In the genomic region with DNA sequence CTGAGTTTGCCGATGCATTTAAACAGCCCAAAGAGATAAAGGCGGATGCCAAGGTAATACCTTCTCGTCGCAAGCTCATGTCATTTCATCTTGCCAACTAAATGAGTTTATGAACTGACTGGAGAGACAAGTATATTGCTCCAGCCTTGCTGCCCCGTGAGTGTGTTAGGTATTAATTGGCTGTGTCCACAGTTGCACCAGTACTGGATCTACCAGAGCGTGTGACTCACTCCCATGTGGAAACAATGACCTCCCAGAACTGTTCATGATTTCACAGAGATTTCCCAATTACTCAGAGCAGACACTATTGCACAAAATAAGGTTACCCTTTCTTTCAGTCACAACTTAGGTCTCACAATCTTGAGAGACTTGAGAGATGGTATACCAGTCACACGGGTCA, we compare ENCODE assay signal across 13 mouse cellular contexts.
A peak's percentile ranks its signal among the peaks of the same experiment; 100 is the strongest.
DNase-seq lines count a peak whose midpoint lies in the region; ATAC-seq lines count a peak whose summit lies in the region.
"Had no signal": no experiment of that assay in that cellular context is flagged by ENCODE, and none has a peak within 500 bp of the region (broad histone marks: within the 10 kb centered on the region; RNA-seq: fewer than 3 reads in every experiment).

No protein-coding gene starts in this region.

- peak; percentile 22 for DNase-seq in urinary bladder, postnatal 14 days (ENCODE audit: low spot score)
- no peak for DNase-seq in urinary bladder, postnatal 10 days (ENCODE audit: low spot score)
- DNase-seq in adrenal gland, postnatal 25 days, result peak; percentile 16
- DNase-seq in limb, embryonic 10.5 days (ENCODE audit: low spot score), result no peak
- DNase-seq in midbrain, embryonic 11.5 days (ENCODE audit: low spot score, missing footprints), result no peak
- no peak for DNase-seq in cerebellum, postnatal 14 days
- DNase-seq in frontal cortex, postnatal 25 days (ENCODE audit: low spot score in 2 of 2), result no peak
- DNase-seq: gastrocnemius, postnatal 14 days had no signal

- no peaks in the 10 kb centered on the region for H3K9me3 ChIP-seq in limb, embryonic 10.5 days (replicated peaks)
- no peaks in the 10 kb centered on the region for H3K9me3 ChIP-seq in stomach, embryonic 15.5 days
- no peaks in the 10 kb centered on the region for H3K9me3 ChIP-seq in midbrain, embryonic 11.5 days (ENCODE audit: control insufficient read depth, low read length)
- H3K9me3 ChIP-seq: forebrain, embryonic 13.5 days; limb, embryonic 15.5 days; midbrain, embryonic 13.5 days had no signal

- no peaks in the 10 kb centered on the region for H3K27me3 ChIP-seq in limb, embryonic 10.5 days (ENCODE audit: low read depth, poor library complexity, severe bottlenecking)
- H3K27me3 ChIP-seq in stomach, embryonic 15.5 days (replicated peaks), result no peaks in the 10 kb centered on the region
- H3K27me3 ChIP-seq in midbrain, embryonic 11.5 days (ENCODE audit: control insufficient read depth, insufficient read depth, low read length), result no peaks in the 10 kb centered on the region
- H3K27me3 ChIP-seq: forebrain, embryonic 13.5 days; limb, embryonic 15.5 days had no signal

- peak overlapping the region; percentile 16; the same call in 1 of the 2 replicates for H3K27ac ChIP-seq in limb, embryonic 10.5 days
- H3K27ac ChIP-seq in stomach, embryonic 15.5 days, result no peak overlapping the region
- no peak overlapping the region for H3K27ac ChIP-seq in midbrain, embryonic 11.5 days (ENCODE audit: low read depth, low read length)
- H3K27ac ChIP-seq: forebrain, embryonic 13.5 days; hindbrain, postnatal 0 days; limb, embryonic 15.5 days; midbrain, embryonic 13.5 days had no signal

- H3K4me3 ChIP-seq in limb, embryonic 10.5 days, result no peak overlapping the region
- no peak overlapping the region for H3K4me3 ChIP-seq in stomach, embryonic 15.5 days (replicated peaks)
- H3K4me3 ChIP-seq in midbrain, embryonic 11.5 days (ENCODE audit: low read depth, low read length), result no peak overlapping the region
- H3K4me3 ChIP-seq: forebrain, embryonic 13.5 days; limb, embryonic 15.5 days; midbrain, embryonic 13.5 days had no signal

- ATAC-seq in stomach, embryonic 15.5 days (ENCODE audit: insufficient read depth, low FRiP score, low read depth), result 0 out of 2 replicates have a peak, but pooled peaks have one; percentile 33
- ATAC-seq in midbrain, embryonic 11.5 days (ENCODE audit: low FRiP score), result no peak
- ATAC-seq: forebrain, embryonic 13.5 days; hindbrain, postnatal 0 days; midbrain, embryonic 13.5 days had no signal

- 83% methylated on average over 7 of the region's 7 CpGs for WGBS in limb, embryonic 10.5 days
- WGBS in stomach, embryonic 15.5 days, result 74% methylated on average over 7 of the region's 7 CpGs
- WGBS in midbrain, embryonic 11.5 days, result 90% methylated on average over 7 of the region's 7 CpGs

- no peak overlapping the region for H3K9ac ChIP-seq in stomach, embryonic 15.5 days
- H3K9ac ChIP-seq in midbrain, embryonic 11.5 days (ENCODE audit: low read length), result no peak overlapping the region
- H3K9ac ChIP-seq: forebrain, embryonic 13.5 days; limb, embryonic 15.5 days; midbrain, embryonic 13.5 days had no signal

- H3K4me1 ChIP-seq in limb, embryonic 10.5 days, result peaks cover 21% of the 10 kb centered on the region
- H3K4me1 ChIP-seq in stomach, embryonic 15.5 days, result 0 out of 2 replicates have a peak, but pooled peaks cover 6% of the 10 kb centered on the region
- no peaks in the 10 kb centered on the region; the same call in 1 of the 2 replicates for H3K4me1 ChIP-seq in midbrain, embryonic 11.5 days (ENCODE audit: control insufficient read depth, insufficient read depth, low read length)

- no peaks in the 10 kb centered on the region for H3K36me3 ChIP-seq in limb, embryonic 10.5 days
- H3K36me3 ChIP-seq in stomach, embryonic 15.5 days, result no peaks in the 10 kb centered on the region
- H3K36me3 ChIP-seq in midbrain, embryonic 11.5 days (ENCODE audit: control insufficient read depth, insufficient read depth, low read length), result no peaks in the 10 kb centered on the region
- H3K36me3 ChIP-seq: limb, embryonic 15.5 days; midbrain, embryonic 13.5 days had no signal

- H3K4me2 ChIP-seq in stomach, embryonic 15.5 days, result no peak overlapping the region
- H3K4me2 ChIP-seq in midbrain, embryonic 11.5 days, result no peak overlapping the region
- H3K4me2 ChIP-seq: forebrain, embryonic 13.5 days; limb, embryonic 15.5 days; midbrain, embryonic 13.5 days had no signal

Comparison
In these comparisons a context has a peak if more than half of its experiments do, and no peak if none do; other contexts are left out.
1. DNase-seq: peak in urinary bladder, postnatal 14 days (single experiment) and adrenal gland, postnatal 25 days (single experiment); none in urinary bladder, postnatal 10 days (single experiment), limb, embryonic 10.5 days (single experiment), midbrain, embryonic 11.5 days (single experiment), cerebellum, postnatal 14 days (0 of 2) and frontal cortex, postnatal 25 days (0 of 2).